Mouse (Mus musculus): ENCODE measurements around the gene Ercc8.

Gene Ercc8

GRCm38 (mm10) chr13:108158465-108159240 is at the start of gene Ercc8, which contains the start of gene Ndufaf2:
Ercc8 (plus strand) TSS chr13:108158731.
Ndufaf2 (minus strand) TSS chr13:108158623.
- peak; percentile 94 to 96 for DNase-seq (ENCODE audit: low spot score in 2 of 2)

- DNase-seq (ENCODE audit: low spot score in 2 of 2) = no peak
Measured at GRCm38 (mm10) chr13:108110929-108111328, 47.6 kb upstream of the Ercc8 start.

GRCm38 (mm10) chr13:108113536-108113935 is 45.0 kb upstream of the Ercc8 start:
- no peak for DNase-seq (ENCODE audit: low spot score in 2 of 2)

- no peak for DNase-seq (ENCODE audit: low spot score in 2 of 2)
Measured at GRCm38 (mm10) chr13:108114257-108114656, 44.3 kb upstream of the Ercc8 start.

GRCm38 (mm10) chr13:108117654-108118053 is 40.9 kb upstream of the Ercc8 start:
- DNase-seq (ENCODE audit: low spot score in 2 of 2) = no peak

- no peak for DNase-seq (ENCODE audit: low spot score in 2 of 2)
Measured at GRCm38 (mm10) chr13:108118188-108118587, 40.3 kb upstream of the Ercc8 start.

- DNase-seq (ENCODE audit: low spot score in 2 of 2) = no peak
Measured at GRCm38 (mm10) chr13:108119411-108120310, 38.9 kb upstream of the Ercc8 start.

- no peak for DNase-seq (ENCODE audit: low spot score in 2 of 2)
Measured at GRCm38 (mm10) chr13:108123109-108123723, 35.3 kb upstream of the Ercc8 start.

GRCm38 (mm10) chr13:108124096-108124495 is 34.4 kb upstream of the Ercc8 start:
- no peak for DNase-seq (ENCODE audit: low spot score in 2 of 2)

GRCm38 (mm10) chr13:108126246-108126645 is 32.3 kb upstream of the Ercc8 start:
- no peak for DNase-seq (ENCODE audit: low spot score in 2 of 2)

GRCm38 (mm10) chr13:108127130-108127529 is 31.4 kb upstream of the Ercc8 start:
- peak; percentile 16 to 31 for DNase-seq (ENCODE audit: low spot score in 2 of 2)

GRCm38 (mm10) chr13:108127883-108128282 is 30.6 kb upstream of the Ercc8 start:
- DNase-seq (ENCODE audit: low spot score in 2 of 2) = no peak

GRCm38 (mm10) chr13:108129070-108129469 is 29.5 kb upstream of the Ercc8 start:
- DNase-seq (ENCODE audit: low spot score in 2 of 2) = no peak

GRCm38 (mm10) chr13:108130737-108131136 is 27.8 kb upstream of the Ercc8 start:
- DNase-seq (ENCODE audit: low spot score in 2 of 2) = no peak

GRCm38 (mm10) chr13:108132031-108132819 is 26.3 kb upstream of the Ercc8 start:
- DNase-seq (ENCODE audit: low spot score in 2 of 2) = no peak

GRCm38 (mm10) chr13:108135617-108136016 is 22.9 kb upstream of the Ercc8 start:
- DNase-seq (ENCODE audit: low spot score in 2 of 2) = no peak

GRCm38 (mm10) chr13:108138403-108138977 is 20.0 kb upstream of the Ercc8 start:
- no peak for DNase-seq (ENCODE audit: low spot score in 2 of 2)

GRCm38 (mm10) chr13:108144086-108144485 is 14.4 kb upstream of the Ercc8 start:
- no peak for DNase-seq (ENCODE audit: low spot score in 2 of 2)

GRCm38 (mm10) chr13:108151782-108152181 is 6.7 kb upstream of the Ercc8 start:
- no peak for DNase-seq (ENCODE audit: low spot score in 2 of 2)

- DNase-seq (ENCODE audit: low spot score in 2 of 2) = peak; percentile 41 to 43
Measured at GRCm38 (mm10) chr13:108152650-108153372, 5.7 kb upstream of the Ercc8 start.

Measured in natural killer cell, adult 2 months (primary cell).